Mouse (Mus musculus): ENCODE data around the gene Dnm1. TPM values are rescaled to one million over a fixed set of nuclear protein-coding genes. Genes with fewer than 3 reads are reported as not detected.

The Dnm1 gene
- polyA plus RNA-seq, 1 experiment: 10.7 TPM

DNA sequence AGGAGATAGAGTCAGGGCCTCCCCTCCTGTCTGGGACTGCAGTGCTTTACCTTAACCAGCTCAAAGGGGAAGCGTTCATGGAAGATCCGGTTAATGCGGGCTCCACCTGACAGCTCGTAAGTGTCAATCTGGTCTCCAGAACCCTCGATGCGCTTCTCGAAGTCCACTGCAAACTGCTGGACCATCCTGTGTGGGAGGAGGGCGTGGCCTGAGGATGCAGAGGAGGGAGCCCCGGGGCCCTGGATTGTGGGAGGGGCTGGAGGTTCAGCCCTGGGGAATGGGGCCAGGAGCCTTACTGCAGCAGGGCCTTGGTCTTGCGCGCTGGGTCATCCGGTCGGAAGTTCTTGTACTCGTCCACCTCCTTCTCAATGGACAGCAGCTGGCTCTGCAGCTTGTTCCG, 17.2 kb downstream of the Dnm1 start:
- H3K4me3 ChIP-seq (ENCODE audit: control insufficient read depth, insufficient read depth, low read length): no peak overlapping the region
- H3K27me3 ChIP-seq (ENCODE audit: control insufficient read depth, insufficient read depth, low read length): no peaks in the 10 kb centered on the region
- TF ChIP-seq CTCF (IDR thresholded peaks at IDR 0.05; ENCODE audit: borderline replicate concordance, control insufficient read depth, extremely low read depth, insufficient read depth, low read length, poor library complexity): no peak
- no peak for TF ChIP-seq POLR2A (IDR thresholded peaks at IDR 0.05; ENCODE audit: control insufficient read depth, extremely low read depth, insufficient read depth, low read length, poor library complexity)
- WGBS: 46% methylated on average over 15 of the region's 15 CpGs
- H3K4me1 ChIP-seq (replicated peaks; ENCODE audit: control insufficient read depth, insufficient read depth, low read length): no peaks in the 10 kb centered on the region
- H3K27ac ChIP-seq (ENCODE audit: control insufficient read depth, insufficient read depth, low read length): no peak overlapping the region
- DNase-seq: no peak
- H3K36me3 ChIP-seq (ENCODE audit: control insufficient read depth, insufficient read depth, low read length): no peaks in the 10 kb centered on the region

DNA sequence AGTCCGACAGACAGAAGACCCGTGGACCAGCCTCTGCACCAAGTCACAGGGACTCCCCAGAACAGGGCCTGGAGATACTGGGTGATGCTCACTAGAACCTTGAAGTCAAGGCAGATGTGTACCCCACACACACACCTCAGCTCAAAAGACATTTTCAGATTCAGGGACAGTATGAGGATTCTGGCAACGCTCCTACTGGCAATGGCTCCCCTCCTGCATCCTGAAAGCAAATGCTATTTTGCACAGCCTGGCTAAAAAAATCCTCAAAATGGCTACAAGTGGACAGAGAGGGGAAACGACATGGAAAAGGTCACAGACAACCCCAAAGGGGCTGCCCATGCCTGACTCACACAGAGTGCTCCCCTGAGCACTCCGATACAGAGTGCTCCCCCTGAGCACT, 21.0 kb downstream of the Dnm1 start:
- WGBS: 82% methylated on average over 5 of the region's 5 CpGs
- Histone ChIP-seq H3K4me1 (replicated peaks; ENCODE audit: control insufficient read depth, insufficient read depth, low read length) (no peaks in the 10 kb centered on the region), H3K36me3 (ENCODE audit: control insufficient read depth, insufficient read depth, low read length) (no peaks in the 10 kb centered on the region), H3K27me3 (ENCODE audit: control insufficient read depth, insufficient read depth, low read length) (no peaks in the 10 kb centered on the region), H3K4me3 (ENCODE audit: control insufficient read depth, insufficient read depth, low read length) (no peak overlapping the region), H3K27ac (ENCODE audit: control insufficient read depth, insufficient read depth, low read length) (no peak overlapping the region)
- TF ChIP-seq POLR2A (IDR thresholded peaks at IDR 0.05; ENCODE audit: control insufficient read depth, extremely low read depth, insufficient read depth, low read length, poor library complexity): no peak
- no peak for TF ChIP-seq CTCF (IDR thresholded peaks at IDR 0.05; ENCODE audit: borderline replicate concordance, control insufficient read depth, extremely low read depth, insufficient read depth, low read length, poor library complexity)
- no peak for DNase-seq

DNA sequence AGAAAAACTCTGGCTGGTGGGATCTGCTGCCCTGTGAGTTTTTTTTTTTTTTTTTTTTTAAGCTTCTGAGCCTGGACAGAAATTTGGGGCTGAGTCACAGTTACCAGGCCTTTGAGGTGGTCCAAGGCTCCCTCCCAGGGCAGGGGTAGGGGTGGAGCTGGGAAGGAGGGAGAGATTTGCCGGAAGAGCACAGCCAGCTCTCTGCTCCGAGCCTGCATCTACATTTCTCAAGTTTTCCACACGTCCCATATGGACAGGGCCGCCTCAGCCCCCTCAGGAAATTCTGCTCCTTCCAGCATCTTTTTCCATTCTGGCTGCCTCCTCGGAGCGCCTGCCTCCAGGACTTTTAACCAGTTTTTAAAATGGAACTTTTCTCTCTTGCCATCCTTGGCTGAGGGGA, 23.6 kb downstream of the Dnm1 start:
- no peaks in the 10 kb centered on the region for H3K4me1 ChIP-seq (replicated peaks; ENCODE audit: control insufficient read depth, insufficient read depth, low read length)
- H3K4me3 ChIP-seq (ENCODE audit: control insufficient read depth, insufficient read depth, low read length): no peak overlapping the region
- no peak for TF ChIP-seq CTCF (IDR thresholded peaks at IDR 0.05; ENCODE audit: borderline replicate concordance, control insufficient read depth, extremely low read depth, insufficient read depth, low read length, poor library complexity)
- no peak for TF ChIP-seq POLR2A (IDR thresholded peaks at IDR 0.05; ENCODE audit: control insufficient read depth, extremely low read depth, insufficient read depth, low read length, poor library complexity)
- no peak for DNase-seq
- H3K27me3 ChIP-seq (ENCODE audit: control insufficient read depth, insufficient read depth, low read length): 0 out of 2 replicates have a peak, but pooled peaks cover 2% of the 10 kb centered on the region
- 93% methylated on average over 6 of the region's 6 CpGs for WGBS
- H3K27ac ChIP-seq (ENCODE audit: control insufficient read depth, insufficient read depth, low read length): no peak overlapping the region
- H3K36me3 ChIP-seq (ENCODE audit: control insufficient read depth, insufficient read depth, low read length): no peaks in the 10 kb centered on the region

DNA sequence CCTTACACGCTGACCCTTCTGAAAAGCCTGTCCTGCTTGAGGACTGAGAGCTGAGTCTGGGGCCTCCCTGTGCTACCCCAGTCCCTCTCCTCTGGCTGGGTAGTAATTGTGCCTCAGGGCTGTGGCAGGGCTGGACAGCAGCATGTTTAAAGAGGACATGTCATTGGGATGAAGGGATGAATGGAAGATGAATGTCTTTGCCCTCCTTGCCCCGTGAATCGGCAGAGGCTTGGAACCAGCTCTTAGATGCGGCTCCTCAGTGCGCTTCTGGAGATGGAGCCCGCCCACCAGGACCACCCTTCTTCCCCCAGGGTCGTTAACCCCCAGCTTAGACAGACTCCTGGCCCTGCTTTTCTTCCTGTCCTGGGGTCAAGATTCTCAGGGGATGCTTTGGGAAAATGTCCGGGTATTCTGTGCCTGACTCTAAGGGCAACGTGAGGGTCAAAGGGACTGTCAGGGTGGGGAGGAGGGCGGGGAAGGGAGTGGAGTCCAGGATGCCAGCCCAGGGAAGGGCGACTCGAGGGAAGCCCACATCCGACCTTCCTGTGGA, 24.2 kb downstream of the Dnm1 start:
- H3K36me3 ChIP-seq (ENCODE audit: control insufficient read depth, insufficient read depth, low read length): no peaks in the 10 kb centered on the region
- WGBS: 71% methylated on average over 13 of the region's 13 CpGs
- no peak overlapping the region for H3K4me3 ChIP-seq (ENCODE audit: control insufficient read depth, insufficient read depth, low read length)
- DNase-seq: no peak
- H3K27ac ChIP-seq (ENCODE audit: control insufficient read depth, insufficient read depth, low read length): no peak overlapping the region
- H3K27me3 ChIP-seq (ENCODE audit: control insufficient read depth, insufficient read depth, low read length): 0 out of 2 replicates have a peak, but pooled peaks cover 2% of the 10 kb centered on the region
- TF ChIP-seq POLR2A (IDR thresholded peaks at IDR 0.05; ENCODE audit: control insufficient read depth, extremely low read depth, insufficient read depth, low read length, poor library complexity): no peak
- TF ChIP-seq CTCF (IDR thresholded peaks at IDR 0.05; ENCODE audit: borderline replicate concordance, control insufficient read depth, extremely low read depth, insufficient read depth, low read length, poor library complexity): no peak
- no peaks in the 10 kb centered on the region for H3K4me1 ChIP-seq (replicated peaks; ENCODE audit: control insufficient read depth, insufficient read depth, low read length)

DNA sequence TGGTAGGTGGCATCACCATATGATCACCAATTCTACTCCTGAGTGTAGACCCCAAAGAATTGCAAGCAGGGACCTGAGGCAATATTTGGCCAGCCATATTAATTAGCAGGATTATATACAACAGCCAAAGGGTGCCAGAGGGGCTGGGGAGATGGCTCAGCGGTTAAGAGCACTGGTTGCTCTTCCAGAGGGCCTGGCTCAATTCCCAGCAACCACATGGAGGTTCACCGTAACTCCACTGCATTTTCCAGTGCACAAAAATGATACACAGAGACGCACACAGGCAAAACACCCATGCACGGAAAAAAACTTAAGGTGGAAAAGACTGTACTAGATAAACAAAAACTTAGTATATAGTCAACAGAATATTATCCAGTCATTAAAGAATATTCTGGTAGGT, 25.9 kb downstream of the Dnm1 start:
- TF ChIP-seq CTCF (IDR thresholded peaks at IDR 0.05; ENCODE audit: borderline replicate concordance, control insufficient read depth, extremely low read depth, insufficient read depth, low read length, poor library complexity) (no peak), POLR2A (IDR thresholded peaks at IDR 0.05; ENCODE audit: control insufficient read depth, extremely low read depth, insufficient read depth, low read length, poor library complexity) (no peak)
- WGBS: 93% methylated on average over 4 of the region's 4 CpGs
- no peak overlapping the region for H3K4me3 ChIP-seq (ENCODE audit: control insufficient read depth, insufficient read depth, low read length)
- no peak for DNase-seq
- 0 out of 2 replicates have a peak, but pooled peaks cover 2% of the 10 kb centered on the region for H3K27me3 ChIP-seq (ENCODE audit: control insufficient read depth, insufficient read depth, low read length)
- no peaks in the 10 kb centered on the region for H3K36me3 ChIP-seq (ENCODE audit: control insufficient read depth, insufficient read depth, low read length)
- H3K4me1 ChIP-seq (replicated peaks; ENCODE audit: control insufficient read depth, insufficient read depth, low read length): no peaks in the 10 kb centered on the region
- H3K27ac ChIP-seq (ENCODE audit: control insufficient read depth, insufficient read depth, low read length): no peak overlapping the region

DNA sequence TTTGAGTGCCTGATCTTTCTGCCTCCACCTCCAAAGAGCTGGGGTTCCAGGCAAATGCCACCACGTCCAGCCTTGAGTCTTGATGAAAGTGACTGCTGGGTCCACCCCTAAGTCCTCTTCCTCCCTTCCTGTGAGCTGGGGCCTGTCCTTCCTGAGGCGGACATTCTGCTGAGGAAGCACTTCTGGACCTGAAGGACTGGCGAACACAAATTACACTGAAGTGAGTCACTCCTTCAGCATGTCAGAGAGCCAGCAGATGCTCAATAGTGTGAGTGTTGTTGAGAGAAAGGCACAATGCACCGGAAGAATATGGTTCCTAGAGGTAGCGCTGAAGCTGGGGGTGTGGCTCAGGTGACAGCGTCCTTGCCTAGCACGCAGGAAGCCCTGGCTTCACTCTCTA, 27.8 kb downstream of the Dnm1 start:
- WGBS: 66% methylated on average over 7 of the region's 7 CpGs
- Histone ChIP-seq H3K4me3 (ENCODE audit: control insufficient read depth, insufficient read depth, low read length) (no peak overlapping the region), H3K27me3 (ENCODE audit: control insufficient read depth, insufficient read depth, low read length) (0 out of 2 replicates have a peak, but pooled peaks cover 2% of the 10 kb centered on the region), H3K36me3 (ENCODE audit: control insufficient read depth, insufficient read depth, low read length) (no peaks in the 10 kb centered on the region), H3K4me1 (replicated peaks; ENCODE audit: control insufficient read depth, insufficient read depth, low read length) (no peaks in the 10 kb centered on the region), H3K27ac (ENCODE audit: control insufficient read depth, insufficient read depth, low read length) (no peak overlapping the region)
- TF ChIP-seq POLR2A (IDR thresholded peaks at IDR 0.05; ENCODE audit: control insufficient read depth, extremely low read depth, insufficient read depth, low read length, poor library complexity) (no peak), CTCF (IDR thresholded peaks at IDR 0.05; ENCODE audit: borderline replicate concordance, control insufficient read depth, extremely low read depth, insufficient read depth, low read length, poor library complexity) (no peak)
- DNase-seq: no peak

DNA sequence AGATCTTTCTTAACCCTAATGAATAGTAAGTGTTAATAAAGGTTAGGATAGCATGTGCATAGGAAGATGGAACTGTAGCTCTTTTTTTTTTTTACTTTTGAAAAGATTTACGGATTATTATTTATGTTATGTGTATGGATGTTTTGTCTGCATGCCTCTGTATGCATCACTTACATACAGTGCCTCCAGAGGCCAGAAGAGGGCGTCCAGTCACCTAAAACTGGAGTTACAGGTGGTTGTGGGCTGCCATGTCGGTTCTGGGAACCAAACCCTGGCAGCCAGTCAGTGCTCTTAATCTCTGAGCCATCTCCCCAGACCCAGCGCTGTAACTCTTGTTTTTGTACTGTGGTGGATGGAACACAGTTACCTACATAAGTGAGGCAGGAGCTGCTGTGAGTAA, 28.8 kb downstream of the Dnm1 start:
- no peaks in the 10 kb centered on the region for H3K4me1 ChIP-seq (replicated peaks; ENCODE audit: control insufficient read depth, insufficient read depth, low read length)
- no peak for DNase-seq
- TF ChIP-seq POLR2A (IDR thresholded peaks at IDR 0.05; ENCODE audit: control insufficient read depth, extremely low read depth, insufficient read depth, low read length, poor library complexity) (no peak), CTCF (IDR thresholded peaks at IDR 0.05; ENCODE audit: borderline replicate concordance, control insufficient read depth, extremely low read depth, insufficient read depth, low read length, poor library complexity) (no peak)
- WGBS: 65% methylated on average over 4 of the region's 4 CpGs
- no peaks in the 10 kb centered on the region for H3K36me3 ChIP-seq (ENCODE audit: control insufficient read depth, insufficient read depth, low read length)
- H3K27me3 ChIP-seq (ENCODE audit: control insufficient read depth, insufficient read depth, low read length): 0 out of 2 replicates have a peak, but pooled peaks cover 2% of the 10 kb centered on the region
- H3K27ac ChIP-seq (ENCODE audit: control insufficient read depth, insufficient read depth, low read length): no peak overlapping the region
- H3K4me3 ChIP-seq (ENCODE audit: control insufficient read depth, insufficient read depth, low read length): no peak overlapping the region

Measured in thymus, adult 2 months (tissue).